Mouse (Mus musculus) retina, postnatal 7 days (tissue): ENCODE measurements around the gene Med25.

Experiments used
- DNase-seq: peaks from one replicate; pipeline ENCODE4 v3.0.0-alpha.2; 2012; ENCODE audit warnings: low read depth, low spot score

The Med25 gene

DNA sequence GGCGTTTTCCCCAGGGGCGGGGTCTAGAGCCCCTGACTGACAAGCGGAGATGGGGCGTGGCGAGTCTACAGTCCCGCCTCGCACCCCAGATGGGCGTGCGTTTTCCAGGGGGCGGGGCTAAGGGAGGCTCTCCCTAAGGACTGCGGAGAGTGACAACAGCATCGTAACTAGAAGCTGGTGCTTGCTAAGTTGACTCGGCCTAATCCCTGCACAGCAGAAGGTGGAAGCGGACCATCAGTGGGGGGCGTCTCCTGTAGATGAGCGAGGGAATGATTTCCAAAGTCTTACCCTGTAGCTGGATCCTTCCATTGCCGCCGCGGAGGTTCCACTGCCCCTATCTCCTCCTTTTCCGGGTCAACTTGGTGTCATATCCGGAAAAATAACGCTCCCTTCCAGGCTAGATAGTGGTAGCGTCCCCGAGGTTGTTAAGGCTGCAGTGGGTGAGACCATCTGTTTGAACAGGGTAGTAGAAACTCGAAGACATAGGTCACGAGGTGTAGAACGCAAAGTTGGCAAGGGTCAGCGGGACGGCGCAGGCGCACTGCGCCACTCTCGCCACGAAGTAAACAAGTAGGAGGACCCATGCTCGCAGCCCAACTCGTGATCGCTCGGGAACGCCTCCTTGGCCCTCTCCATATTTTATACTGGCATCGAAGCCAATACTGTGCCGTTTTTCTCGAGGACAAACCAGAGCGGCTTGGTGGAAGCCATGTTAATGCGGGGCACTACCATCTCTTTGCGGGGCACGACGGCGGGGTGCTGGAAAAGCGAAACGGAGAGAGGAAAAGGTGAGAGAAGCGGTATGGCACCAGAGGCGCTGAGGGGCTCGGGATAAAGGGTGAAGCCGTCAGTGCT, 43.7 kb downstream of the Med25 start, which contains the start of the genes Akt1s1 and Tbc1d17:
TSS of gene Akt1s1 (plus strand) at position 431 of the 855 bp plus-strand sequence.
TSS of gene Tbc1d17 (minus strand) at position 519 of the 855 bp plus-strand sequence.
- peak; percentile 99 for DNase-seq

DNA sequence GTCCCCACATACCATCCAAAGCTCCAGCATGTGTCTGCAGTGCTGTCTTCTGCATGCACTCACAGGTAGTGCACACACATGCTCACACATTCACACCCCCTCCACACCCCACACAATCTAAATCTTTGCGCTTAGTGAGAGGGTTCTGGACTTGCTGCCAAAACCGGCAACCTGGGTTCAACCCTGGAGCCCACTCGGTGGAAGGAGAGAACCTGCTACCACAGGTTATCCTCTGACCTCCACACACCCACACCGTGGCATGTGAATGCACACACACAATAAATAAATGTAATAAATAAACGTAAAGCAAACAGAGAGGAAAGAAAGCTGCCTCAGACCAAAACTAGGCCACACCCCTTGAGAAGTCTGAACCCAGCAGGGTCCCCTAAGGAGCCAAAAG, 44.7 kb downstream of the Med25 start:
- no peak for DNase-seq

DNA sequence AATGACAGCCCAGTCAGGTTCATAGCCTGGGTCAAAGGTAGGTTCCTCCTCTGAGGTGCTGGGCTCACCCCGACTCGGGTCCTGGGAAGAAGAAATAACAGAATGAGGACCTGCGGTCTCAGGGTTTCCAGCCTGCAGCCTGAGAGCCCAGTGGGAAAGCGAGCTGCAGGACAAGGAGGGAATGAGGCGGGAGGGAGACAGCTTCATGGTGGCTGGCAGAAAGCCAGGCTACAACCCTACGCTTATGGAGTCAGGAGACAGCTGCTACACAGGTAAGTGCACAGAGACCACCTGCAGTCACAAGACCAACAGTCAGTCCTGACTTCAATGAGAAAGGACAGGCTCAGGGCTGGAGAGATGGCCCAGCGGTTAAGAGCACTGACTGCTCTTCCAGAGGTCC, 45.7 kb downstream of the Med25 start:
- DNase-seq = no peak

DNA sequence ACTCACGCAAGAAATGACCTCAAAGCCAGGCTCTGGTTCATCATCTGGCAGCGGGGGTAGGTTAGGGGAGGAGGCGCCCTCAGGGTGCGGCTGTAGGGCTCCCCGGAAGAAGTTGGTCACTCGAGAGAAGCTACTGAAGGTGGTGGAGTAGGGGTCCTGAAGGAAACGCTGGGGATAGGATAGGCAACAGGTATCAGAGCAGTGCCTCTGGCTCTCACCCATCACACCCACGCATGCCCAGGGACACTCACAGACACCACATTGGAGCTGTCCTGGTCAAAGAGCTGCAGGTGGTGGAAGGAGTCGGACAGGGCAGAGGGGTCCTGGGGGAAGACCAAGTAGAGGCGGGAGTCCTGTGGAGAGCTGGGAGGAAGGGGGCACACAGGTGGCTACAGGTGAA, 47.5 kb downstream of the Med25 start:
- DNase-seq = no peak

DNA sequence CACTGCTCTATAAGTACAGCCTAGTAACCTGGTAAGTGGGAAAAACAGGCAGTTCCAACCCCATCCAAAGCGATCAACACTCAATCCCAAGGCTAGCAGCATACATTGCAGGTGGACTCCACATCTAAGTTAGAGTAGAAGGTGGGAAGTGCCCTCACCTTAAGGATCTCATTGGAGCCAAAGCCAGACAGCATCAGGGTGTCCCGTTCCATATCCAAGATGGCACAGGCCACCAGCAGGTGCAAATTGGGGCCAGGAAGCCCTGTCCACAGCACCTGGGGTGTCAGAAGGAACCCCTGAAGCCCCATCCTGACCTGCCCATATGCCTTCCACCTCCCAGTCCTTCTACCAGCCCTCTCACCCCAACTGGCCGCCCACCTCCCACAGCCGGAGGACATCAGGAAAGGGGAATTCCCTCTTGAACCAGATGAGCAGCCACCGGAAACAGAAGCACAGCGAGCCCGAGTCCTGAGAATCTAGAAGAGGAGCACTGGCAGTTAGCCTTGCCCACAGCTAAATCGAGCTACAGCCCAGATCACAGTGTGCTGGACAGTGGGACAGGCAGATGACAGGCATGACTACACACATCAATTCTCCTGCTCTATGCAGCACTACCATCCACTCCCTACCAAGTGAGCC, 50.6 kb downstream of the Med25 start:
- no peak for DNase-seq

DNA sequence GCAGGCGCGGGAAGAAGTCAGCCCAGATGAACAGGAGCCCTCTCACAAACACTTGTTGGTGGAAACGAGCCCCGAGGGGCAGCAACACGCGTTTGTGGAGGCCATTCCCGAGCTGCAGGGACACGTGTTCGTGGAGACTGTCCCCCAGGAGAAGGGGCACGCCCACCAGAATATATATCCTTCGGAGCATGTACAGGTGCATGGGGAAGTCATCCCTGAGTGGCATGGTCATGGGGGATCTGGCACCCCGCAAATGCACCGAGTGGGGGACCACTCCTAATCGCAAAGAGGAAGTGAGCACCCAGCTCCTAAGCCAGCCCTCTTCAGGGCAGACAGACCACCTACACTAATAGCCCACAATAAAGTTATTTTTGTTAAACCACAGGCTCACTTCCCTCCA, 52.1 kb downstream of the Med25 start:
- no peak for DNase-seq

DNA sequence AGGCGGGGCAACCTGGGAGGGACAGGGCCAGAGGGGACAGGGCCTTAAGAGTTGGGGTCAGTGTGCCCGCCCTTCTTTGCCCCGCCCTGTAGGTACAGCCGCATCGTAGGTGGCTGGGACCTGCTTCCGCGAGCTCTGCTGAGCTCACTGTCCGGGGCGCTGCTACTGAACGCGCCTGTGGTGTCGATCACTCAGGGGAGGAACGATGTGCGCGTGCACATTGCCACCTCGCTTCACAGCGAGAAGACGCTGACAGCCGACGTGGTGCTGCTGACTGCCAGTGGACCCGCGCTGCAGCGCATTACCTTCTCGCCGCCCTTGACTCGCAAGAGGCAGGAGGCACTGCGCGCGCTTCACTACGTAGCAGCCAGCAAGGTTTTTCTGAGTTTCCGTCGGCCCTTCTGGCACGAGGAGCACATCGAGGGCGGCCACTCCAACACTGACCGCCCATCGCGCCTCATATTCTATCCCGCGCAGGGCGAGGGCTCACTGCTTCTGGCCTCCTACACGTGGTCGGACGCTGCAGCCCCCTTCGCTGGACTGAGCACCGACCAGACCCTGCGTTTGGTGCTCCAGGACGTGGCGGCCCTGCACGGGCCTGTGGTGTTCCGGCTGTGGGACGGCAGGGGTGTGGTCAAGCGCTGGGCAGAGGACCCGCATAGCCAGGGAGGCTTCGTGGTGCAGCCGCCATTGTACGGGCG, 52.9 kb downstream of the Med25 start:
- no peak for DNase-seq

DNA sequence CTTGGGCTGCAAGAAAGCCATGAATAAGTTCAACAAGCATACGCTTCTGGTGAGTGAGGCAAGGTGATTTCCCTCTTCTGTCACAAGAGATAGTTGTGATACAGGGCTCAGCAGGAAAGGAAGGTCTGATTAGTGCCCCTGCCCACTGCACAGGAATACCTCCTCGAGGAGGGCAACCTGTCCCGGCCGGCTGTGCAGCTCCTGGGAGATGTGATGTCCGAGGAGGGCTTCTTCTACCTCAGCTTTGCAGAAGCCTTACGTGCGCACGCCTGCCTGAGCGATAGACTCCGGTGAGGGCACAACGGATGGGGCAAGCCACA, 53.4 kb downstream of the Med25 start:
- DNase-seq = no peak

DNA sequence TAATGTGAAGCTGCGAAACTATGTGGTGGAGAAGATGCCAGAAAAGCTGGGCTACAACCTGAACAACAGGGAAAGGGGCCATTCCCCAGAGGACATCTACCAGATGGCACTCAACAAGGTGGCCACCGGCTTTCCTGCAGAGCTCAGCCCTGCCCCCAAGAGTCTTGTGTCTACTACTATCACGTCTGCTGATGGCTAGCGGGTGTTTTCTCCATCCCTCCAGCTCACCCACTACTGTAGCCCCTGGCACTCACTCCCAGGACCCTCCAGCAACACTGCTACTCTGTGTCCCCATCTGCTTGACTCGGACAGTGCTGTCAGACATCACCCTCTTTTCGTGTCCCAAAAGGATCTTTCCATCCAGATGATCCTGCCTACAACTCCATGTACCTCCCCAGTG, 54.4 kb downstream of the Med25 start:
- DNase-seq = no peak

DNA sequence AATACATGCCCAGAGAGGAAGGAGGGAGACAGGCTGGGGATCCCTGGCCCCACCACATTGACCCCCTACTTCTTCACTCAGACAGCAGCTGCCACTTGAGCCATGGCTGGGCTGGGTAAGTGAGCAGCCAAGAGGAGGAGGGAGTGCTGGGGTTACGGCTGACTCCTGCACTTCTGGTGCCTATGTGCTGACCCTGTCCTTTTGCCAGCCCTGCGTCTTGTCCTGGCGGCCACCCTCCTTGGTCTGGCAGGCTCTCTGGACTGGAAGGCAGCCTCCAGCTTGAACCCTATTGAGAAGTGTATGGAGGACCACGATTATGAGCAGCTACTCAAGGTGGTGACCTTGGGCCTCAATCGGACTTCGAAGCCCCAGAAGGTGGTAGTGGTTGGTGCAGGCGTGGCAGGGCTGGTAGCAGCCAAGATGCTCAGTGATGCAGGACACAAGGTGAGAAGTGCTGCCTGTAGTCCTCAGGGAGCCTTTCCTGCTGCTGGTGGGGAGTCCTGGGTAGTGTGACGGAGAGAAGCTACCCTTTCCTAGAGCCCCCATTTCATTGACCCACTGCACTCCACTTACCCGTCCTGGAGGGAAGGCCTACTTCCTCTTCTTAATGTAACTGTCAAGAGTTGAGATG, 56.0 kb downstream of the Med25 start:
- DNase-seq = no peak

DNA sequence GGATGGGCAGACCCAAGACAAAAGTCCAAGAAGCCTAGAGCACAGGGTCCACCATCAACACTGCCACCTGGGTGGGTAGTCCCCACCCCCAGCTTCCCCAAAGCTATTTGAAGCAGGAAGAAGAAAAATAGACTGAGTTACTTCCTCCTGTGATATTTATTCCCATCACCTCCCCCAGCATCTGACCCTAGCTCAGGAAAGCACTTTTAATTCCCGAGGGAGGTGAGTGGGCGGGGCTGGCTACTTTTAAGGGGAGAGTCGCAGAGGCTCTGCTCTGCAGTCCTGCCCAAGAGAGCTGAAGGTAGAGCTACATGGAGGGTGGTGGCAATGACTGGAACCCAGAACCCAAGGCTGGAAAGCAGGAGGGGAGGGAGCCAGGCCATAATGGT, 56.5 kb downstream of the Med25 start:
- DNase-seq = no peak

DNA sequence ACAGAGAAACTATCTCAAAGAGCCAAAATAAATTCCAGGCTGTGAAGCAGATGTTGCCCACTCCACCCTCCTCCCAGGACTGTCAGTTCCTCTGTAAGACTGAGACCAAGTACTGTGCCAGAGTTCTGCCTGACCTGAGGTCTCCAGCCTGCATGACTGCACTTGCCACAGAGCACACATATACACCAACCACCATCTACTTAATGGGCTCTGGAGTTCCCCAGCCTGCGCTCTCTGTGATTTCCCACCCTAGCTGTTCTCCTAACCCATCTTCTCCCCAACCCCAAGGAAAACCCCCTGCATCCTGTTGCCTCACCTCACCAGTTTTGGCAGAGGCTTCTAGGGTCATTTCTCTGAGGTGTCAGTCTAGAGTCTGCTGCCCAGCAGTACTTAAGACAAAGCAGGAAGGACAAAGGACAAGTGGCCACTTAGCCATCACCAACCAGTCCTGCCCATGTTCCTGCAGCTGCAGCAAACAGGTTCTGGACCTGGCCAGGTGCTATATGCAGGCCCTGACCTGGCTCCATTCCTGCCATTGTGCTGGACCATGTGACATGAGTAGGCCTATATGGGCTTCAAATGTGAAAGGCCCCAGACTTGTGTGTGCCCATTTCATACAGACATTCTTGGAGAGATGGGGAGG, 57.0 kb downstream of the Med25 start:
- no peak for DNase-seq

DNA sequence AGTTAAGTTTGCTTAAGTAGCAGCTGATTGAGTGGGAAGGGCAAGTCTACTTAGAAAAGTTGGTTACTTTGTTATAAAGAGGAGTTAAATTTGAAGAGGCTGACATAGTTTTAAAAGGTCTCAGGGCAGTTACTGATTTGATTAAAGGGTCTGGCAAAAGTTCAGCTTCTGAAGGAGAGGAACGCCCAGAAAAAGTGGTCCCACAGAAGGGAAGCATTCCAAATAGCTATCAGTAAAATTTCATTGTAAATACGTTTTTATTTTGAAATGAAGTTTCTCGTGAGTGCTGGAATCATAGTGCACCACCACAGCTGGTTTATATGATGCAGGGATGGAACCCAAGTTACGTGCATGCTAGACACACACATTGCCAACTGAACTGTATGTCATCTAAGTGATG, 59.7 kb downstream of the Med25 start:
- DNase-seq = no peak

DNA sequence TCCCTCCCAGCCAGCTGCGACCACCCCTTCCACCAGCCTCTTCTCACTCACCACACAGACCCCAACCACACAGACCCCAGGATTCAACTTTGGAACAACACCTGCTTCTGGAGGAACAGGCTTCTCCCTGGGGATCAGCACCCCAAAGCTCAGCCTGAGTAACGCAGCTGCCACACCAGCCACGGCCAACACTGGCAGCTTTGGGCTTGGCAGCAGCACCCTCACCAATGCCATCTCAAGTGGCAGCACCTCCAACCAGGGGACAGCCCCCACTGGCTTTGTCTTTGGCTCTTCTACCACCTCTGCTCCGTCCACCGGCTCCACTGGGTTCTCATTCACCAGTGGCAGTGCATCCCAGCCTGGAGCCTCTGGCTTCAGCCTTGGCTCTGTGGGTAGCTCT, 63.8 kb downstream of the Med25 start:
- DNase-seq = no peak

DNA sequence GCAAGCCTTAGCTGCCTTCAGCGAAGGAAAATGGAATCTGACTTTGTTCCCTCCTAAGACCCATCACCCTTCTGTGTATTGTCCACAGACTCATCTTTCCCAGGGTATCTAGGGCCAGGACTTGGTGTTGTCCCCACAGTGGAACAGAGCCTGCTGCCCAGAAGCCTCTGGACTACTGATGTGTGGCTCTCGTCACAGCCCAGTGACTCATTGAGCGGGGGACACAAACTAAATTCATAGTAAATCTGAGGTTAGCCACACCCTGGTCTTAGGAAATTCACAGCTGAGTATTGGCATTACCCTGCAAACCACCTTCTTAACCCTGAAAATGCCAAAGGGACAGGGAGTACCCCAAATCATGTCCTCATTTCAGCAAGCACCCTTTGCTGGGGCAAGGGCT, 65.7 kb downstream of the Med25 start:
- DNase-seq = no peak
